8 mouse cellular contexts compared by ENCODE assay signal in genomic region chr11:69419443-69419812, GRCm38 (mm10). TPM values are rescaled to one million over a fixed set of nuclear protein-coding genes. Genes with fewer than 3 reads are reported as not detected.
DNase-seq lines count a peak whose midpoint lies in the region; ATAC-seq and TF ChIP-seq lines count a peak whose summit lies in the region.

No protein-coding gene starts in this region.

- no peak for TF ChIP-seq CTCF in cortical plate, adult 2 months (IDR thresholded peaks at IDR 0.05; ENCODE audit: extremely low read depth, insufficient read depth, low read length)

- intact Hi-C loops in left cerebral cortex, postnatal 4 days (cut with DNase I): no loop called here

- no peak for TF ChIP-seq POLR2A in cortical plate, adult 2 months (IDR thresholded peaks at IDR 0.05; ENCODE audit: extremely low read depth, insufficient read depth, low read length)

- no peaks in the 10 kb centered on the region for H3K4me1 ChIP-seq in cortical plate, adult 2 months (ENCODE audit: control insufficient read depth, insufficient read depth, low read length)
- peaks cover 59% of the 10 kb centered on the region for H3K4me1 ChIP-seq in heart, embryonic 13.5 days
- H3K4me1 ChIP-seq in midbrain, embryonic 13.5 days (replicated peaks): peaks cover 58% of the 10 kb centered on the region

- H3K9me3 ChIP-seq in heart, embryonic 13.5 days: no peaks in the 10 kb centered on the region
- H3K9me3 ChIP-seq in midbrain, embryonic 13.5 days: no peaks in the 10 kb centered on the region

- H3K27ac ChIP-seq in cortical plate, adult 2 months (ENCODE audit: insufficient read depth, low read length): 0 out of 2 replicates have a peak overlapping the region, but pooled peaks have one; percentile 3
- H3K27ac ChIP-seq in heart, embryonic 13.5 days (replicated peaks): peak overlapping the region; percentile 99
- peak overlapping the region; percentile 83 for H3K27ac ChIP-seq in midbrain, embryonic 13.5 days

- H3K36me3 ChIP-seq in heart, embryonic 13.5 days: no peaks in the 10 kb centered on the region
- no peaks in the 10 kb centered on the region for H3K36me3 ChIP-seq in midbrain, embryonic 13.5 days

- H3K9ac ChIP-seq in heart, embryonic 13.5 days: peak overlapping the region; percentile 80
- H3K9ac ChIP-seq in midbrain, embryonic 13.5 days (replicated peaks): peak overlapping the region; percentile 53

- peaks cover 39% of the 10 kb centered on the region for H3K27me3 ChIP-seq in heart, embryonic 13.5 days (replicated peaks)
- H3K27me3 ChIP-seq in midbrain, embryonic 13.5 days: peaks cover 41% of the 10 kb centered on the region

- peak; percentile 34 for DNase-seq in ovary, postnatal 36 days (ENCODE audit: low spot score)
- DNase-seq in ovary, postnatal 14 days (ENCODE audit: low spot score): no peak
- peak; percentile 61 for DNase-seq in left cerebral cortex, postnatal 4 days
- peak; percentile 64 for DNase-seq in thymus, postnatal 25 days
- no peak for DNase-seq in right cerebral cortex, adult 2 months (ENCODE audit: low spot score in 2 of 2)

- ATAC-seq in heart, embryonic 13.5 days (ENCODE audit: extremely low read depth, insufficient number of reproducible peaks, low FRiP score, low TSS enrichment): no peak
- no peak for ATAC-seq in midbrain, embryonic 13.5 days

- H3K4me3 ChIP-seq in cortical plate, adult 2 months (ENCODE audit: insufficient read depth, low read length): peak overlapping the region; percentile 42; the same call in 1 of the 2 replicates
- H3K4me3 ChIP-seq in heart, embryonic 13.5 days: peak overlapping the region; percentile 85
- peak overlapping the region; percentile 83 for H3K4me3 ChIP-seq in midbrain, embryonic 13.5 days (replicated peaks)

- WGBS in heart, embryonic 13.5 days: 0% methylated on average over 19 of the region's 19 CpGs
- under 1% methylated on average over 19 of the region's 19 CpGs for WGBS in midbrain, embryonic 13.5 days

- H3K4me2 ChIP-seq in heart, embryonic 13.5 days: peak overlapping the region; percentile 99
- H3K4me2 ChIP-seq in midbrain, embryonic 13.5 days (replicated peaks): peak overlapping the region; percentile 96

RNA-seq across cellular contexts. Expression of gene Kdm6b, which starts 6.0 kb away (rescaled TPM):
- polyA plus RNA-seq in cortical plate, adult 2 months (2012; rRNA removed): 5.0 and 5.3 TPM in 2 replicates
- 20.9 and 21.6 TPM in 2 replicates for polyA plus RNA-seq in heart, embryonic 13.5 days (2015; fragmentation: Nextera tagmentation; extraction: Ambion mirVana)
- total RNA-seq in left cerebral cortex, postnatal 4 days (2021): 10 to 100 TPM; 77.2 to 85.8 TPM
- polyA plus RNA-seq in midbrain, embryonic 13.5 days (2015; fragmentation: Nextera tagmentation; extraction: Ambion mirVana): 54.9 and 59.2 TPM in 2 replicates

RNA-seq across cellular contexts. Expression of gene Tmem88, which starts 21.4 kb away (rescaled TPM):
- 6.5 and 6.8 TPM in 2 replicates for polyA plus RNA-seq in cortical plate, adult 2 months (2012; rRNA removed)
- 40.0 and 40.5 TPM in 2 replicates for polyA plus RNA-seq in heart, embryonic 13.5 days (2015; fragmentation: Nextera tagmentation; extraction: Ambion mirVana)
- 1 to 10 TPM; 3.1 to 4.2 TPM for total RNA-seq in left cerebral cortex, postnatal 4 days (2021)
- 4.9 and 7.0 TPM in 2 replicates for polyA plus RNA-seq in midbrain, embryonic 13.5 days (2015; fragmentation: Nextera tagmentation; extraction: Ambion mirVana)

RNA-seq across cellular contexts. Expression of gene Cyb5d1, which starts 24.0 kb away (rescaled TPM):
- 34.3 and 35.6 TPM in 2 replicates for polyA plus RNA-seq in cortical plate, adult 2 months (2012; rRNA removed)
- 21.2 and 21.5 TPM in 2 replicates for polyA plus RNA-seq in heart, embryonic 13.5 days (2015; fragmentation: Nextera tagmentation; extraction: Ambion mirVana)
- total RNA-seq in left cerebral cortex, postnatal 4 days (2021): 10 to 100 TPM; 36.3 to 41.1 TPM
- polyA plus RNA-seq in midbrain, embryonic 13.5 days (2015; fragmentation: Nextera tagmentation; extraction: Ambion mirVana): 41.8 and 47.7 TPM in 2 replicates

RNA-seq across cellular contexts. Expression of gene Naa38, which starts 24.1 kb away (rescaled TPM):
- polyA plus RNA-seq in cortical plate, adult 2 months (2012; rRNA removed): 215 and 222 TPM in 2 replicates
- 135 and 139 TPM in 2 replicates for polyA plus RNA-seq in heart, embryonic 13.5 days (2015; fragmentation: Nextera tagmentation; extraction: Ambion mirVana)
- total RNA-seq in left cerebral cortex, postnatal 4 days (2021): 10 to 100 TPM; 60.2 to 63.9 TPM
- 92.2 and 105 TPM in 2 replicates for polyA plus RNA-seq in midbrain, embryonic 13.5 days (2015; fragmentation: Nextera tagmentation; extraction: Ambion mirVana)

RNA-seq across cellular contexts. Expression of gene Chd3, which starts 50.2 kb away (rescaled TPM):
- 242 and 274 TPM in 2 replicates for polyA plus RNA-seq in cortical plate, adult 2 months (2012; rRNA removed)
- 18.0 and 18.8 TPM in 2 replicates for polyA plus RNA-seq in heart, embryonic 13.5 days (2015; fragmentation: Nextera tagmentation; extraction: Ambion mirVana)
- 100 to 1,000 TPM; 552 to 572 TPM for total RNA-seq in left cerebral cortex, postnatal 4 days (2021)
- 83.5 and 91.9 TPM in 2 replicates for polyA plus RNA-seq in midbrain, embryonic 13.5 days (2015; fragmentation: Nextera tagmentation; extraction: Ambion mirVana)

Comparison
In these comparisons a context has a peak if more than half of its experiments do, and no peak if none do; other contexts are left out.
1. DNase-seq: peak in ovary, postnatal 36 days (single experiment), left cerebral cortex, postnatal 4 days (single experiment) and thymus, postnatal 25 days (single experiment); none in ovary, postnatal 14 days (single experiment) and right cerebral cortex, adult 2 months (0 of 2).
2. H3K27ac ChIP-seq: peak in every context shown above with its lines; median percentile 99 in heart, embryonic 13.5 days; 83 in midbrain, embryonic 13.5 days; 3 in cortical plate, adult 2 months.
3. Peak in every context shown above with its lines, with median percentiles within 50 percentile points of each other: H3K4me3 ChIP-seq.